Mouse (Mus musculus): ENCODE measurements around the gene Trim17.

The Trim17 gene

DNA sequence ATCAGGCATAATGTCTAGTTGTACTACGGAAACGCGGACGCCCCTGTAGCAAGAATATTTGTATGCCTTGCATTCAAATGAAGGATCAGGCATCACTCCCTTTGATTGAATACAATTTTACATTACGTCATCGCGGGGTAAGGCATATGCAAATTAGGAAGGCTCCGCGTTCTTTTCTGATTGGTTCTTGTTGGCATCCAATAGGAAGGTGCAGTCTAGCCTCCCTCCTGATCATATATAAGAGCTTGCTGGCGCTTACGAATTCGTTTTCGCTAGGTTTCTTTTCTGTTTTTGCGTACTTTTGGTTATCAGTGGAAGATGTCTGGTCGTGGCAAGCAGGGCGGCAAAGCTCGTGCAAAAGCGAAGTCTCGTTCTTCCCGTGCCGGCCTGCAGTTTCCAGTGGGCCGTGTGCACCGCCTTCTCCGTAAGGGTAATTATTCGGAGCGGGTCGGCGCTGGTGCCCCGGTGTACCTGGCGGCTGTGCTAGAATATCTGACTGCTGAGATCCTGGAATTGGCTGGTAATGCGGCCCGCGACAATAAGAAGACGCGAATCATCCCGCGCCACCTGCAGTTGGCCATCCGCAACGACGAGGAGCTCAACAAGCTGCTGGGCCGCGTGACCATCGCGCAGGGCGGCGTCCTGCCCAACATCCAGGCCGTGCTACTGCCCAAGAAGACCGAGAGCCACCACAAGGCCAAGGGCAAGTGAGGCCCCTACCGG is at the start of gene Trim17, which contains the start of gene Hist3h2a:
Gene Trim17, plus strand, starts transcription at position 266 of the 723 bp plus-strand sequence.
Gene Hist3h2a, plus strand, starts transcription at position 266 of the 723 bp plus-strand sequence.
- in situ Hi-C loops (cut with MboI; ENCODE audit: low sequenced_read_pairs) = no loop called here

DNA sequence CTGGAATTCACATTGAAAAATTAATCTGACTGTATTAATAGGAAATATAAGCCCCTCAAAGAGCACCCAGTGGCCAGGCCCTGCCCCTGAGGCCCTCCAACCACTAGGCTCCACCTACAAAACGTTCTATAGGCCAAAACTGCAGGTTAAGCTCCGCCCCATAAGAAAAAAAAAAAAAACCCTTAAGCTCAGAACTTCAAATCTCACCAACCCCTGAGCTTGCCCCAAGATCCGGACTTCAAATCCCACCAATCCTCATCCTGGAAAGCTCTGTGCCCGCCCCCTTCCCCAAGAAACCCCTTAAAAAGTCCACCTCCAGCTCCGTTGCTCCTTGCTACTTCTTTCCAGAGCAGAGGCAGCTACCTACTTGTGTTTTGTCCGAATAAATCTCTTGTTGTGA is 49.6 kb upstream of the Trim17 start:
- in situ Hi-C loops (cut with MboI; ENCODE audit: low sequenced_read_pairs) = no loop called here

DNA sequence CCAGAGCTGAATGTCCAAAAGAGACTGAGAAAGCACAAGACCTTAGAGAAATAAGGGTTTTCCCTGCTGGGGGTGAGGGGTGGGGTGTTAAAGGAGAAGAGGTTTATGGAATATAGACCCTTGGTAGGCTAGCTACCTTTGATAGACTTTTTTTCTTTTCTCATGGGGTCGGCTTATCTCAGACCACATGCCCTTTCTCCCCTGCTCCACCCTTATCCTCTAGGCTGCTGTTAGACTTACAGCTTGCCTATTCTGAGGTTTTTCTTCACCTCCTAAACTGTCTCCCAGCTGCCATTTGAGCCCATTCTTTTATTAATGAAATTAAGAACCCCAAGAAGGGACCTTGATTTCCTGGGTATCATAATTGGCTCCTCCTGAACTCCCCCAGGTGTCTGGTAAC is 40.7 kb upstream of the Trim17 start:
- in situ Hi-C loops (cut with MboI; ENCODE audit: low sequenced_read_pairs) = no loop called here

DNA sequence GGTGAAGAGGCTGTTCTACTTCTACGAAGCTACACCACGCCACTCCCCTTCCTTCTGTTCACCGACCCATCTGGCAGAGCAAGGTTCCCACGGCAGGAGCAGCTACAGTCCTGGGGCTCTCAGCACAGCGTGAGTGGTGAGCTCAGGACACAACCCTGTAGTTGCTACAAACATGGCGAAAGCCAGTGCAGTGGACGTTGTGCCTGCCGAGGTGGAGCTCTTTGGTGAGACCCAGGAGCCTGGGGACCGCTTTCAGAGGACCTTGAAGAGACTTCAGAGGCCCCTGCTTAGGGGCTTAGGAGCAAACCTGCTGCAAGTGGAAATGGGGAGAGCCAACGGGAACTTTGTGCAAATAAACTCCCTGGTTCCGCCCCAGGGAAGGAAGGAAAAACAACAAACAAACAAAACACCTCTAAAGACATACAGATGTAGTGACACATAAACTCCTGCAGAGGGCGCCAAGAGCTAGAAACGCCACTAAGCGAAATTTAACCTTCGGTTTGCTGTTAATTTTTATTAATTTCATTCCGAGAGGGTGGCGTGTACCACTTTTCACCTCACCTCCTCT is 39.9 kb upstream of the Trim17 start:
- in situ Hi-C loops (cut with MboI; ENCODE audit: low sequenced_read_pairs) = no loop called here

DNA sequence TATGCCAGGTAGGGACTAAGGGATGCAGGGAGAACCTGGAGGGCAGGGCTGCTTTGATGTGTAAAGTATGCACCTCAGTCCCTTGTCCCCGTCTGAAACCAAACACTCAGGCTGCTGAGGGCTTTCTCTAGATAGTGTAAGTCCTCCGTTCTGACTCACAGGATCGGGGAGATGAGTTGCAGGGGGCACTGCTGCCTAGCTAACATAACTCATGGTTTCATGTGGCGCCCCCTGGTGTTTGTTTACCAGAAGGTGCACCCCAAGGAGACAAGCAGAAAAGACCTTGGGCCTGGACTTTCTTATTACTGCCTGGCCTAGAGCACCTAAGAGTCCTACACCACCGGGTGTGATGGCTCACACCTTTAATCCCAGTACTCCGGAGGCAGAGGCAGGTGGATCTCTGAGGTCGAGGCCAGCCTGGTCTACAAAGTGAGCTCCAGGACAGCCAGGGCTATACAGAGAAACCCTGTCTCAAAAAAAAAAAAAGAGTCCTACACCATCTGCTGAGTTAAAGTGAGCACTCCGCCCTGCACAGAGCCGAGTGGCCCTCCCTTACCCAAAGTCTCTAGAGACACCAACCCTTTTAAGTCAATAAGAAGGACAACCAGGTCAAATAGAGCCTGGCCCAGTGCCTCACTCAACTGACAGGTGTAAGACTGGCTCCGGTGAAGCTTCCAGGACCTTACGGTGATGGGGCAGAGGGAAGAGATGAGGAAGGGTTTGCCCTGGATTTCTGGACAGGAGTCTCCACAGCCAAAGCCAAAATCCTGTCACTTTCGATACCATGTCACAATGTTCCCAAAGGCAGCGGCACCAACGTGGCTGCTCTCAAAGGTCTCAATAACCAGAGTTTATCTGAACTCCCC is 37.4 kb upstream of the Trim17 start:
- in situ Hi-C loops (cut with MboI; ENCODE audit: low sequenced_read_pairs) = no loop called here

DNA sequence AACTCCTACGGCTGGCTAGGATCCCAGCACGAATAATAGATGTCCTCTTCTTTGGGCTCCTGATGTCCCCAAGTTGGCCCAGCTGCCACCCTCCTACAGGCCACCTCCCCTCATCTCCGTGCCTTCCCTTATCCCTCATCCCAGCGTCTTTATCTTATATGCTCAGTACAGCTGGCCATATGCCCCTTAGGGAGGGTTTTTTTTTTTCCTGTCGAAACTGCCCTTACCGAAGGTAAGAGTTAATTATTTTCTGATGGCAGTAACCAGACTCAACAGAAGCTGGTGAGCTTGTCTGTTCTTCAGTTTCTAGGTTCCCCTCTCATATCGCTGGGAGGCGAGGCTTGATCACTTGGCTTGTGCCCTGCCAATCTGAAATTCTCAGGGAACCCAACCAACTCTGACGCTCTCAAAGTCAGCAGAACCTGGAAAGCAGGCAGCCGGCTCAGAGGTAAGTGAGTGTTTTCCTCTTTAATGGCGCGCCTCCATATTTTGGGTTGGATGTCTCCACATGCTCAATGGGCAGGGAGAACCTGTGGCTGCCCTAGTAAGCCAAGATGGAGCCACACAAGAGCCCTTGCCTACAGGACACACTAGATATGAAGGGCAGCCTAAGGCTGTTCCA is 36.6 kb upstream of the Trim17 start, which contains the start of gene Btnl10:
Gene Btnl10, plus strand, starts transcription at position 164 of the 622 bp plus-strand sequence.
- in situ Hi-C loops (cut with MboI; ENCODE audit: low sequenced_read_pairs) = no loop called here

DNA sequence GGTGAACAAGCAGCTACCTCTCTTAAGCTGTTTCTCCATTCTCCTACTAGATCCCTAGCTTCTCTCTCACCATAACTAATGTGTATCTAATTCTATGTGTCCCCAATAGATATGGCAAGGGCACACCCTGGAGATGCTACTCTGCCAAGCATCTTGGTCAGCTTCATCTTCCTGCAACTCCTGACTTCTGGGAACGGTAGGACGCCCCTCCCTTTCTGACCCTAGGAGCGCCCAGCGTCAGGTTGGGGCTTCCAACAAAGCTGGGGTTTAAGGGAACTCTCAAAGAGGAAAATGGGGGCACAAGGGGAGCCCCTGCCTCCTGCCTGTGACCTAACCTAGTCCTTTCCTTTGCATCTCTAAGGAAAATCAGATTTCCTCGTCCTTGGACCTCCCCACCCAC is 35.7 kb upstream of the Trim17 start:
- in situ Hi-C loops (cut with MboI; ENCODE audit: low sequenced_read_pairs) = no loop called here

DNA sequence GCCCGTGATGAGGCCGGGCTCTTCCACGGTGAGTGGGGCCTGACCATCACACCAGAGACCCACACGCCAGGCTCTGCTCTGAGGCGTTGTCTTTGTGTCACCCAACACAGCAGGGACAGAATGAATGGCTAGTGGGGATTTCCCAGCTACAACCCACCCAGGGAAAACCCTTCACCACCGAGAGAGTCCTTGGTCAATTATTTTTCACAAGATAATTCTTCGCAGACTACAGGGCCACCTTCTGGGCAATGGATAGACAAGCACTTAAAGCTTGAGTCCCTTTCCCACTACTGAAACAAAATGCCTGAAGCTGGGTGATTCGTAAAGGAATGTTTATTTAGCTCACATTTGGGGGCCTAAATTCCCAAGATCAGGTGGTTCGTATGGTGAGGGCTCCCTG is 32.1 kb upstream of the Trim17 start:
- in situ Hi-C loops (cut with MboI; ENCODE audit: low sequenced_read_pairs) = no loop called here

DNA sequence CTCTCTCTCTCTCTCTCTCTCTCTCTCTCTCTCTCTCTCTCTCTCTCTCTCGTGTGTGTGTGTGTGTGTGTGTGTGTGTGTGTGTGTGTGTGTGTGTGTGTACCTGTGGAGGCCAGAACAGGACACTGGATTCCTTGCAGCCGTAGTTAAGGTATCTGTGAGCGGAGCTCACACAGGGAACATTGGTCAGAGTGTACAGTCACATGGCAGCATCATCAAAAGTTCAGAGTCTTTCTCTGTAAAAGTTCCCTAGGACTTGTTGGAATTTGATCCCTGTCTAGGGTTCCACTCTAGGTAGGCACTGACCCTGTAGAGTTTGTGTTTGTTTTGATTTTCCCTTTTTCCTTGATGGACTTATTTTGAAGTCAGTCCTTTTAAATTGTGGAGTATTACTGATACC is 27.8 kb upstream of the Trim17 start:
- in situ Hi-C loops (cut with MboI; ENCODE audit: low sequenced_read_pairs) = no loop called here

DNA sequence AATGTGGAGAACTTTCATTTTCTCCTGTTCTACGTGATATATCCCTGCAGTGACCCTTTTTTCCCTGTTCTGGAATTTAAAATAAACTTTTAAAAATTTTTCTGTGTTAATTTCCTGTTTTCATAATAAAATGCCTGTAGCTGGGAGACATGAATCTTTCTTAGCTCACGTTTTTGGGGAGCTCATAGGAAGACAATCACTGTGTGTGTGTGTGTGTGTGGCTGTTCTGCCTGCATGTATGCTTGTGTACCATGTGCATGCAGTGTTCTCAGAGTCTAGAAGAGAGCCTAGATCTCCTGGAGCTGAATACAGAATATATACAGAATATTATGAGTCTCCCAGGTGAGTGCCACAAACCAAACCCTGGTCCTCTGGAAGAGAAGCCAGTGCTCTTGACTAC is 27.4 kb upstream of the Trim17 start:
- in situ Hi-C loops (cut with MboI; ENCODE audit: low sequenced_read_pairs) = no loop called here

DNA sequence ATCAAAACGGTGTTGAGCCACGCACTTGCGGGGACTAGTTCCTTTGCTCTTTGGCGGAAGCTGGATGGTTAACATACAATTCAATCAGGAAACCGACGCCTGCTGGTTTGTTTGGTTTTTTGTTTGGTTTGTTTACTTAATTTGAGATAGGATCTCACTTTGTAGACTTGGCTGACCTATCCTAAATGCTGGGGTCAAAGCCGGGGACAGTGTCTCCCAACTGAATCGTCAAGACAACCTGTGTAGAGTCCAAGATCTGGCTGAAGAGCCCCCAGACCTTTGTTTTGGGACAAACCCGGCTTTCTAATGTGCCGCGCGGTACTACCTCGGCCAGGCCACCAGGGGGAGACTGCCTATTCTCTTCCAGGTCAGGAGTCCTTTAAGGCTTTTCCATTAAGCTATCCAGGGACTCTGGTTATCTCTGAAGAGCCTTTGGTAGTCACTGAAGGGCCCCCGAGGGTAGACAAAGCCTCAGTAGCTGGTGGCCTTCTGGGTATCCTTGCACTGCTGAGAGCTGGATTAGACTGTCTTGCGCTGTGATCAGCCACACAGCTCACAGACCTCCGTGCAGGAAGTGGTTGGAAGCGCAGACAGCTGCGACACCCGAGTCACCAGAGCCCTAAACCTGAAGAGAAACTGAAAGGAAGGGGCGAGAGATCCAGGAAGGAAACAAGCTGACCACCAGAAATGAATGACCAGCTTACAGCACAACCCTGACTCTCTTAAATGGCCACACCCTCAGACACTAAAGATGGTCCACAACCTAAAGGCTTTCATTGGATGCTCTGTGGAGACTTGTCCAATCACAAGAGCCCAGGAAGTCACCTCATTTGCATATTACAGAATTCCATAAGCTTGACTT is 26.5 kb upstream of the Trim17 start:
- in situ Hi-C loops (cut with MboI; ENCODE audit: low sequenced_read_pairs) = no loop called here

DNA sequence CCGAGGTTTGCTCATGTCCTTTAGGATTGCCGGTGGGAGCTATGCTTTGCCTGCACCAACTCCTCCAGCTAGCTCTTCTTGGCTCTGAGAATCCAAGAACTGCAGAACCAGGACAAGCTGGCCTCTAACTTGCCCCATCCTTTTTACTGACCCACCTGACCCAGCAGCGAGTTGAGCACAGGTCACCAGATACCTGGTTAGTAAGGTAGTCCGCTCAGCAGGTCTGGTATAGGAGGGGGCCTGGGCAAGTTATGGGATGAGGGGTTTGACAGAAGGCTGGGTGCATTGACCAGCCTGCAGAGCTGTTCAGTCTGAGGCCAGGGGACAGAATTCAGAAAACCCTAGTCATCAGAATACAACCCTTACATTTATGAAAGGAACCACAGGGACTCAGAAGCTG is 25.4 kb upstream of the Trim17 start:
- in situ Hi-C loops (cut with MboI; ENCODE audit: low sequenced_read_pairs) = no loop called here

DNA sequence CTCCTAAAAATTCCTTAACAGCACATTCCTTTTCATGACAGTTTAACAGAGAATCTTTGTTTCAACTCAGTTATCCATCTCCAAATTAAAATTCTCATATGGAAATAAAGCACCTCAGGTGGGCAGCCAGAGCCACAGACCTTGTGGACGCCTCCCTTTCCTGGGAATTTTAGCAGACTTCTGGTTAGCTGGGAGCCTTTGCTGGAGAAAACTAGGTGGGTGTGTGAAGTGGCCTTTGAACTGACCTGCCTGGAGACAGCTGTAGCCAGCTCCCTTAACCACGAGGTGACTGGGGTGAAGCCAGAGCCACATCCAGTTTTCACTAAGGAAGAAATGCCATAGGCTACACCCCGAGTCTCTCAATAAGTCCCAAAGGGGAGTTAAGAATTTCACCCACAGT is 24.8 kb upstream of the Trim17 start:
- in situ Hi-C loops (cut with MboI; ENCODE audit: low sequenced_read_pairs) = no loop called here

DNA sequence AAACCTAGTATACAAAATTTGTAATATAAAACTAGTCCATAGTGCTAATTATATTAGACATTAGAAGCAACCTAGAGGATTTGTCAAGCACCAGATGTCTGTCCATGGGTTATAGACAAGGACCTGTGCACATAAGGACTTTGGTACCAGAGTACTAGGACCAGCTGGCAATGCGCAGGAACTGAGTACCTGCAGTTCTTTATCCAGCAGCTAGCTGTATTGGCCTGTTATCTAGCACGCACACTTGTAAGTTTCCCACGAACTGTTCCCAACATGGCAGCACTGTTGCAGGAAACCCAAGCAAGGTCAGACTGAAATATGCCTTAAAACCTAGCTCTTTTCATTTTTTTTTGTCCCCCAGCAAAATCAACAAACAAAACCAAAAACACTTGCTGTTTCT is 24.2 kb upstream of the Trim17 start:
- in situ Hi-C loops (cut with MboI; ENCODE audit: low sequenced_read_pairs) = no loop called here

DNA sequence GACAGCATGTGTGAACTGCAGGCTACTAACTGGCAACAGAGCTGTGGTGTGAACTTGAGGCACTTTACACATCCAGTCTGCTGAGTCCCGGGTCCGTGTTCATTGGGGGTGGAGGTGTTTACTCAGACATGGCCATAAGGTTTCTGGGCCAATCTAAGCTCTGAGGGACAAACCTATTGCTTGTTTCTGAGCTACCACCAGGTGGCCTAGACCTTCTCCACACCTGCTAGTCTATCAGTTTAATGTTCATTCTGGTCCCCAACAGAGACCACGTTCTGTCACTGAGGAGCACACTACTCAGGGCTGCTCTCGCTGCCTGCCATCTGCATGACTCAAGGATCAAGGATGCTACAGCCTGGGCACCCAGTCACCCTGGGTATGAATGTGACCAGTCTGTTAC is 22.9 kb upstream of the Trim17 start:
- in situ Hi-C loops (cut with MboI; ENCODE audit: low sequenced_read_pairs) = no loop called here

DNA sequence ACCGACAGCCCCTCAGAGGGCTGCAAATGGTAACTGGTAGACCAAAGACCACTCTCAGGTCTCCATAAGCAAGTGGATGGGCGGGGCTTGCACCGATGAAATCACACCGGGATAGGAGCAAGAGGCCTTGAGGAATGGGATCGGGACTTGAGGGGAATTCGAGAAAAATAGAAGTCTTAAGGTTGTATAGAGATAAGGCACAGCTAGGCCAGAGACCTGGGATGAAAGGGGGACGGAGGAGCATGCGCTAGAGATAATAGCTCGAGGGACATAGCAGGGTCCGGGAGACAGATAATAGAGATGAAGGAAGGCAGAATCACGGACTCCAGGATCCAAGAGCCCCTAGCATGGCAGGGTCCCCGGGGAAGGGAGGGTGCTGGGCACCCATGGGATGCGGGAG is 16.6 kb upstream of the Trim17 start:
- in situ Hi-C loops (cut with MboI; ENCODE audit: low sequenced_read_pairs) = no loop called here

DNA sequence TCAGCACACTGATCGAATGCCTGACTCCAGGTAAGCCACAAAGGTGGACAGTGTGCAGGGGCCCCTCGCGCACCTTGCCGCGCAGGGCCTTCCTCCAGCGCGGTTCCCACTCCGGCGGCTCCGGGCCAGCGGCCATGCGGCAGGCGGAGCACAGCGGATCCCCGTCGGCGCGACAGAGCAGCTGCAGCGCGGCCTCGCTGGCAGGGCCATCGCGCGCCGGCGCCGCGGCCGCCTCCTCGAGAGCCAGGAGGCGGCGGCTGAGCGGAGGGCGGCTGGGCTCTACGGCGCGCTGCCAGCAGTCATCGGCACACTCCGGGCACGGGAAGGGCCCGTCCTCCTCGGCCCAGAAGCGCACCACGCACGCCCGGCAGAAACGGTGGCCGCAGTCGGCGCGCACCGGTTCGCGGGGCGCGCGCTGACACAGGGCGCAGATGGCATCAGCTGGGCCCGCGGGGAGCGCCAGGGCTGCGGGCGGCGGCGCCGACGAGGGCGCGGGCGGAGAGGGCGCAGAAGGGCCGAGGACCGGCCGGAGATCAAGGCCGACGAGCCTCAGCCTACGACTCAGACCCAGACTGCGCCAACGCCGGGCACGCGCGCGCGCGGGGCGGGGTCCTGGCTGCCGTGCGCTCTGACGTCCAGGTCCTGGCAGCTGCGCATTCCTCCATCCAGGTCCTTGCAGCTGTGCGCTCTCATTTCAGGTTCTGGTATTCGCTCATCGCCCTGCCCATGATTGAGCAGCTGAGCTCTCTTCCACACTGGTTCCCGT is 16.0 kb upstream of the Trim17 start, which contains the start of gene Rnf187:
Gene Rnf187, minus strand, starts transcription at position 595 of the 766 bp plus-strand sequence.
- in situ Hi-C loops (cut with MboI; ENCODE audit: low sequenced_read_pairs) = no loop called here

DNA sequence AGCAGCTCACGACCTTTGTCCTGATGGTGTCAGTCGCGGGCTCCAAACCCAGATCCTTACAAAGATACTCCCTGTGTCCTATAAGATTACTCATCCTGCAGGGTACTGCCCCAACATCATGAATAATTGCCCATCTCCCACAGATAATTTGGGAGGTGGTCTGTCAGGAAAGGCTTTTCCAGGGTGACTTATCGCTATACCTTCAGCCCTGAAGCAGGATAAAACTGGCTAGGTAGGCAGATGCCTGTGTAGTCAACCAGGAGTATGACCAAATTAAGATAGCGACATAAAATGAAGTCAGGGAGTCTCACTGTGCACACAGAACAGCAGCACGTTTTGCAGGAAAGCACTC is 15.4 kb upstream of the Trim17 start:
- in situ Hi-C loops (cut with MboI; ENCODE audit: low sequenced_read_pairs) = no loop called here

DNA sequence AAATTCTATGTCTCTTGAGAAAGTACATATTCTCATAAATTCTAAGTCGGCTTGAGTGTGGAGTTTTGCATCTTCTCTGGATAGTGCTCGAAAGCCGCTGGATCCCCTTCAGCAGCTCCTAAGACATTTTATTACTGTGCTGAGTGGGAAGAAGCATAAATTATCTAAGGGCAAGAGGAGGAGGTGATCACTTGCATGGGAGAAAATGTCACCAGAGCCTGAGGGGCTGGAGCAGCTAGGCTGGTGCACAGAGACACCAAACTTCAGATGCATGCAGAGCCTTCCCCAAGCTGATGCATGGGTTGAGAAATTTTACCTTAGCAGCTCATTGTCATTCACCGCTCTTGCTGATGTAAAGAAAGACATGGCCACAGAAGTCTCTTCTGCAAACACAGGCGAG is 10.3 kb upstream of the Trim17 start:
- in situ Hi-C loops (cut with MboI; ENCODE audit: low sequenced_read_pairs) = no loop called here

DNA sequence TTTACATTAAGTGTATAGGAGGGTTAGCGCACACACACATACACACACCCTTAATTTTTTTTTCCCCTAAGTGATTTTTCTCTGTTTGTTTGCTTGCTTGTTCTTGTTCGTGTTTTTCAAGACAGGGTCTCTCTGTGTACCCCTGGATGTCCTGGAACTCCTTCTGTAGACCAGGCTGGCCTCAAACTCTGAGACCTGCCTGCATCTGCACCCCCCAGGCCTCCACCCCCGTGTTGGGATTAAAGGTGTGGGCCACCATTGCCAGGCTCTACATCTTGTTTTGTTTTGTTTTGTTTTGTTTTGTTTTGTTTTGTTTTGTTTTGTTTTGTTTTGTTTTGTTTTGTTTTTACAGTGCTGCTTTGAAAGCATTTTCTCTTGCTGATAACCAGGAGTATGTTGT is 7.2 kb upstream of the Trim17 start:
- in situ Hi-C loops (cut with MboI; ENCODE audit: low sequenced_read_pairs) = no loop called here

Data from CH12F3 (cell line).